Mouse (Mus musculus) naive thymus-derived CD4-positive, alpha-beta T cell, adult 2 months (primary cell): ENCODE data around the gene Psma2.

Experiments used
- DNase-seq: peaks from one replicate; pipeline ENCODE4 v3.0.0-alpha.2; 2011; ENCODE audit warnings: low read depth

Psma2 gene

GRCm38 (mm10) chr13:14612926-14613529, at the start of gene Psma2, which contains the start of gene Mrpl32:
Gene Psma2 (plus strand): TSS chr13:14613240.
Gene Mrpl32 (minus strand): TSS chr13:14613165.
- DNase-seq = peak; percentile 100

GRCm38 (mm10) chr13:14574128-14574527, 38.9 kb upstream of the Psma2 start:
- DNase-seq = no peak

- DNase-seq = no peak
Measured at GRCm38 (mm10) chr13:14580392-14580791, 32.6 kb upstream of the Psma2 start.

- DNase-seq = no peak
Measured at GRCm38 (mm10) chr13:14602744-14603143, 10.3 kb upstream of the Psma2 start.

- DNase-seq = no peak
Measured at GRCm38 (mm10) chr13:14607616-14608015, 5.4 kb upstream of the Psma2 start.

- no peak for DNase-seq
Measured at GRCm38 (mm10) chr13:14612463-14612862, 577 bp upstream of the Psma2 start.

- peak; percentile 75 for DNase-seq
Measured at GRCm38 (mm10) chr13:14613553-14613952, 513 bp downstream of the Psma2 start.

- DNase-seq = peak; percentile 86
Measured at GRCm38 (mm10) chr13:14618724-14619123, 5.7 kb downstream of the Psma2 start.

- DNase-seq = peak; percentile 95
Measured at GRCm38 (mm10) chr13:14629726-14630641, 16.9 kb downstream of the Psma2 start, which contains the start of gene AW209491. Gene AW209491 (plus strand): TSS chr13:14630154.

- DNase-seq = no peak
Measured at GRCm38 (mm10) chr13:14639998-14640397, 27.0 kb downstream of the Psma2 start.

- DNase-seq = peak; percentile 38
Measured at GRCm38 (mm10) chr13:14649301-14649700, 36.3 kb downstream of the Psma2 start.

GRCm38 (mm10) chr13:14667107-14667506, 54.1 kb downstream of the Psma2 start:
- no peak for DNase-seq

GRCm38 (mm10) chr13:14670342-14670741, 57.3 kb downstream of the Psma2 start:
- no peak for DNase-seq

GRCm38 (mm10) chr13:14688955-14689354, 75.9 kb downstream of the Psma2 start:
- no peak for DNase-seq

- DNase-seq = no peak
Measured at GRCm38 (mm10) chr13:14716801-14717200, 103.8 kb downstream of the Psma2 start.

- DNase-seq = no peak
Measured at GRCm38 (mm10) chr13:14717755-14718154, 104.7 kb downstream of the Psma2 start.
